Mouse (Mus musculus) heart, embryonic 12.5 days (tissue): ENCODE data around the gene Acot2. TPM values are rescaled to one million over a fixed set of nuclear protein-coding genes. Genes with fewer than 3 reads are reported as not detected.
"Not testable (repeated sequence)": the region's sequence is repeated elsewhere in the genome, so short reads cannot be mapped to it uniquely, and the experiment has no call there.

ENCODE experiments used
- ATAC-seq: fragments of 200-750 bp; cut with Nextera tagmentation; 2 replicates; pipeline ENCODE4 v1.8.0; 2017; ENCODE audit warnings: moderate TSS enrichment, moderate library complexity; ENCODE audit not compliant: insufficient number of reproducible peaks, low FRiP score
- H3K27ac ChIP-seq: fragments of 300-500 bp; sonication (generic); 2 replicates; pipeline ENCODE4 v1.5.1; 2016; ENCODE audit warnings: mild to moderate bottlenecking, moderate library complexity; ENCODE audit not compliant: poor library complexity, severe bottlenecking
- H3K27me3 ChIP-seq: fragments of 300-500 bp; sonication (generic); replicated peaks from 2 replicates; pipeline ENCODE4 v1.6.1; 2016; ENCODE audit warnings: mild to moderate bottlenecking, moderate library complexity
- H3K36me3 ChIP-seq: fragments of 300-500 bp; sonication (generic); 2 replicates; pipeline ENCODE4 v1.6.1; 2016; ENCODE audit warnings: mild to moderate bottlenecking, moderate library complexity
- H3K4me1 ChIP-seq: fragments of 300-500 bp; sonication (generic); replicated peaks from 2 replicates; pipeline ENCODE4 v1.6.1; 2016; ENCODE audit warnings: mild to moderate bottlenecking
- H3K4me2 ChIP-seq: fragments of 300-500 bp; sonication (generic); 2 replicates; pipeline ENCODE4 v1.6.1; 2016; ENCODE audit warnings: mild to moderate bottlenecking, moderate library complexity
- H3K4me3 ChIP-seq: fragments of 300-500 bp; sonication (generic); 2 replicates; pipeline ENCODE4 v1.5.1; 2016; ENCODE audit warnings: mild to moderate bottlenecking
- H3K9ac ChIP-seq: fragments of 300-500 bp; sonication (generic); 2 replicates; pipeline ENCODE4 v1.6.1; 2016; ENCODE audit warnings: mild to moderate bottlenecking, moderate library complexity
- H3K9me3 ChIP-seq: fragments of 300-500 bp; sonication (generic); replicated peaks from 2 replicates; pipeline ENCODE4 v1.6.1; 2016; ENCODE audit warnings: mild to moderate bottlenecking, moderate library complexity
- WGBS: fragments of 180-500 bp; shearing (Covaris S2); methylation state at CpG from one replicate; pipeline ENCODE4 v1.1.7; 2016; 5-methylcytosine and 5-hydroxymethylcytosine counted together
- polyA plus RNA-seq: library from polyadenylated mRNA; unstranded; fragments of >200 nt; fragmentation: Nextera tagmentation; extraction: Ambion mirVana; gene quantifications from 2 replicates; pipeline ENCODE4 v1.2.1, GENCODE M21; 2016

Gene Acot2
- polyA plus RNA-seq, 1 experiment from 2014 or later, result 45.1 TPM

DNA sequence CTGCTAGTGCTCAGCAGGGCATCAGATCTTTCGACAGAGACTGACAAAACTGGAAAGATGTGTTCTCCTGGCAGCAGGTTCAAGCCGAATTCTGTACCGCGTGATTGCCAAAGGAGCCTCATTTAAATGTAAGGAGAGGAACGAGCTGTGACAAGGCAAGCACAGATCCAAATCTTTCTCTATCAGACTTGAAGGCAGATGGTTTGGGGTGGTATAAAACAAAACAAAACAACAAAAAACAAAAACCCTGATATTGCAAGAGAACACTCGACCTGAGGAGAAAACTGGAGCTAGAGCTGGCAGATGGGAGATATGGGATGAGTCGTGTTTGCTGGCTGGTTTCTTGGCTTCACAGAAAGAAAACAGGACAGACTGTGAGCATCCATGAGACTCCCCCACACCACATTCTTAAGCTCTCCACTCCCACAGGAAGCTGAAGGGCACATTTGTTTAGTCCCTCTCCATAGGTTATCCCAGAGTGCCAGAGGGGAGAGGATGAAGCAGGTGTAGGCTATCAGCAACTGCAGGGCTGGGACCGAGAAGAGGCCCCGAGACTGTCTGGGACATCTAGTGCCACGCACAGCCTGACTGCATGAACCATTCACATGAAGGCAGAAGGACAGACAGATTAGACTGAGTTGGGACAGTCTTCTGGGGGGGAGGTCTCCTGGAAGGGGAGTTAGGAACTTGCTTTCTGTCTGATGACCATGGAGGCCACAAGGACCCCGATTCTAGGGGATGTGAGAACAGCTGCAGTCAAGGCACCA, 10.9 kb downstream of the Acot2 start:
- no peak overlapping the region for H3K4me3 ChIP-seq
- H3K27me3 ChIP-seq, result no peaks in the 10 kb centered on the region
- H3K9me3 ChIP-seq, result peaks cover 10% of the 10 kb centered on the region
- peaks cover 21% of the 10 kb centered on the region for H3K4me1 ChIP-seq
- 51% methylated on average over 11 of the region's 11 CpGs for WGBS
- ATAC-seq, result no peak
- H3K9ac ChIP-seq, result no peak overlapping the region
- no peak overlapping the region for H3K27ac ChIP-seq
- peaks cover 14% of the 10 kb centered on the region for H3K36me3 ChIP-seq
- H3K4me2 ChIP-seq, result no peak overlapping the region

DNA sequence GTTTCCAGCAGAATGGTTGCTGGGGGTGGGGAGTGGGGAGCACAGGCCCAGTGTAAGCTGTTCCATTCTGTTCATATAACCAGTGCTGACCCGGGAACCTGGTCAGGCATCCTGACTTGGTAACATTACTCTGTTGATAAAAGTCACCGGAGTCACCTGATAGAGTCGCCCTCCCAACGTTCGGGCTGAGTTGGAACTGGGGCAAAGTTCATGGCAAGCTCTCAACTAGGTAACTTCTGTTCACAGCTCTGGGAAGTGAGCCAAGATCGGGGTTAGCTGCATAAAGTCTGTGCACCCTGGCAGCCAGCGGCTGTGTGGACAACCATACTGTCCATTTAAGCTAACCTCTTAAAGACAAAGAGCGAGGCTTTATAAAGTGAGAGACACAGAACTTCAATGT, 11.6 kb downstream of the Acot2 start:
- not testable (repeated sequence) for H3K27me3 ChIP-seq, H3K36me3 ChIP-seq, H3K9ac ChIP-seq, H3K4me3 ChIP-seq
- H3K27ac ChIP-seq, result 0 out of 2 replicates have a peak overlapping the region, but pooled peaks have one; percentile 31
- WGBS, result 38% methylated on average over 8 of the region's 8 CpGs
- peak; percentile 72; the same call in 1 of the 2 replicates for ATAC-seq
- H3K4me1 ChIP-seq, result peaks cover 21% of the 10 kb centered on the region
- H3K4me2 ChIP-seq, result peak overlapping the region; percentile 21
- H3K9me3 ChIP-seq, result peaks cover 10% of the 10 kb centered on the region

DNA sequence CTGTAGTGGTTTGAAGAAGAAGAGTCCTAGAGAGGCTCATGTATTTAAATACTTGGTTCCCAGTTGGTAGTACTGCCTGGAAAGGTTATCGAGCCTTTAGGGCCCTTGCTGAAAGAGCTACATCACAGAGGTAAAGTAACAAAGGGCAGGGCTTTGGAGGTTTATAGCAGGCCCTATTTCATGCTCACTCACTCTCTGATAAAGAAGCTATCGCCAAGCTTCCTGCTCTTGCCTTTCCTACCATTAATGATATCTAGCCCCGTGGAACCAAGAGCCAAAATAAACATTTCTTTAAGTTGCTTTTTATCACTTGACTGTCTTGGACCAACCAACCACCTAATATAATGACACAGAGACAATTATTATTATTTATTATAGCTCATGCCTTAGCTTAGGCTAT, 12.8 kb downstream of the Acot2 start:
- no peak; the same call in 1 of the 2 replicates for ATAC-seq
- WGBS, result 45% methylated on average over 3 of the region's 3 CpGs
- no peaks in the 10 kb centered on the region for H3K36me3 ChIP-seq
- H3K4me3 ChIP-seq, result no peak overlapping the region
- no peak overlapping the region for H3K4me2 ChIP-seq
- H3K4me1 ChIP-seq, result peaks cover 21% of the 10 kb centered on the region
- H3K9me3 ChIP-seq, result peaks cover 10% of the 10 kb centered on the region
- no peak overlapping the region for H3K27ac ChIP-seq
- no peak overlapping the region for H3K9ac ChIP-seq
- H3K27me3 ChIP-seq, result no peaks in the 10 kb centered on the region

DNA sequence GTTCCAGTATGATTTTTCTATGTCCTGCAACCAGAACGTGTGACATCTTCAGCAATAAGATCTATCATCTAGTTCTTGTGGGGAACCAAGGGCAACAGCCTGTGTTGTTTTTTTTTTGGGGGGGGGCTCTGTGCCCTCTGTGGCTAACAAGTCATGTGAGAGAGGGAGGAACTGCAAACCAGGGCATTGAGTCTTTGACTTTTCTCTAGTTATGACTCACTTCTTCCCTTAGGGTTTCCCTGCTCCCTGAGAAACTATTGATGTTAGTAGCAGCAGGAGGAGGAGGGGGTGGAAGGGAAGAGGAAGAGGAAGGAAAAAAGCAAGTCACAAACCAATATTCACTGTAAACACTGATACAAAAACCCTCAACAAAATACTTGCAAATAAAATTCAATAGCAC, 16.2 kb downstream of the Acot2 start:
- H3K9me3 ChIP-seq, result peaks cover 10% of the 10 kb centered on the region
- H3K27me3 ChIP-seq, result 0 out of 2 replicates have a peak, but pooled peaks cover 3% of the 10 kb centered on the region
- H3K27ac ChIP-seq, result no peak overlapping the region
- H3K4me1 ChIP-seq, result peaks cover 18% of the 10 kb centered on the region
- WGBS, result 76% methylated on average over 1 of the region's 1 CpGs
- no peak overlapping the region for H3K9ac ChIP-seq
- no peak for ATAC-seq
- H3K4me2 ChIP-seq, result no peak overlapping the region
- no peaks in the 10 kb centered on the region for H3K36me3 ChIP-seq
- H3K4me3 ChIP-seq, result no peak overlapping the region

DNA sequence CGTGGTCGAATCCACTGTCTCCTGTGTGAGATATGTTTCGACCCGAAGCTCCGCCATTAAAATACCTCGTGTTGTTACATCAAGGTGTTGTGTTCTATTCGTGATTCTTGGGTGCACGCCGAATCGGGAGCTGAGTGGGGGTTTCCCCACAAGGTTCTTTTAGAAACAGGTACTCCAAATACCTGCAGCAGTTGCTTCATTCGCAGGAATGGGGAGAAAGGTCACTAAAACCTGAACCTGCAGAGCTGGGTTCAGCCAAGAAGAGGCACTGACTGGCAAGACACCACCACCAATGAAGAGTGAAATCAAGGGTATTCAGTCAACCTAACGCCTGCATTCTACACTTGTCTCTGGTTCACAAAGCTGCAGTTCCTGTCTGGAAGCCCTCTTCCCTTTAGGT, 20.6 kb downstream of the Acot2 start:
- Histone ChIP-seq H3K9me3 (no peaks in the 10 kb centered on the region), H3K4me3 (no peak overlapping the region), H3K27me3 (0 out of 2 replicates have a peak, but pooled peaks cover 3% of the 10 kb centered on the region), H3K4me2 (no peak overlapping the region), H3K4me1 (peaks cover 16% of the 10 kb centered on the region), H3K9ac (no peak overlapping the region), H3K27ac (no peak overlapping the region), H3K36me3 (no peaks in the 10 kb centered on the region)
- 88% methylated on average over 12 of the region's 12 CpGs for WGBS
- no peak for ATAC-seq

DNA sequence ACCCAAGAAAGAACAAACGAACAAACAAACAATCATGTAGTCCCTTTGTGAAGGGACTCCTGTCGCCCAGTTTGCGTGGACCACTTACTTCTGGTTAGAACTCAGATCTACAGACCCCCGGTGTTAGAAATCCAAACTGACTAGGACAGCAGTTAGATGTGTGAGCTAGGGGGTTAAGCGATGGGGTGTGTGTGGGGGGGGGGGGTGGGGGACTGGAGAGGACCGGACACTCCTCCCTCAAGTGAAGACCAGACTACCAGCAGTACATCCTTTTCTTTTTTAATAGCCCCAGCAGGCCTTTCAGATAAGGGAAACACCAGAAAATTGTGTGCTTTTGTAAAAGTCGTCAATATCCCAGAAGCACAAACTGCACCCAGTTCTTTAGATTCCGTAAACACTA, 21.1 kb downstream of the Acot2 start:
- no peaks in the 10 kb centered on the region for H3K9me3 ChIP-seq
- no peak overlapping the region for H3K9ac ChIP-seq
- no peak for ATAC-seq
- no peaks in the 10 kb centered on the region for H3K36me3 ChIP-seq
- H3K4me1 ChIP-seq, result peaks cover 16% of the 10 kb centered on the region
- peak overlapping the region; percentile 49 for H3K4me3 ChIP-seq
- 0 out of 2 replicates have a peak, but pooled peaks cover 3% of the 10 kb centered on the region for H3K27me3 ChIP-seq
- 61% methylated on average over 8 of the region's 8 CpGs for WGBS
- H3K27ac ChIP-seq, result no peak overlapping the region
- H3K4me2 ChIP-seq, result peak overlapping the region; percentile 66

DNA sequence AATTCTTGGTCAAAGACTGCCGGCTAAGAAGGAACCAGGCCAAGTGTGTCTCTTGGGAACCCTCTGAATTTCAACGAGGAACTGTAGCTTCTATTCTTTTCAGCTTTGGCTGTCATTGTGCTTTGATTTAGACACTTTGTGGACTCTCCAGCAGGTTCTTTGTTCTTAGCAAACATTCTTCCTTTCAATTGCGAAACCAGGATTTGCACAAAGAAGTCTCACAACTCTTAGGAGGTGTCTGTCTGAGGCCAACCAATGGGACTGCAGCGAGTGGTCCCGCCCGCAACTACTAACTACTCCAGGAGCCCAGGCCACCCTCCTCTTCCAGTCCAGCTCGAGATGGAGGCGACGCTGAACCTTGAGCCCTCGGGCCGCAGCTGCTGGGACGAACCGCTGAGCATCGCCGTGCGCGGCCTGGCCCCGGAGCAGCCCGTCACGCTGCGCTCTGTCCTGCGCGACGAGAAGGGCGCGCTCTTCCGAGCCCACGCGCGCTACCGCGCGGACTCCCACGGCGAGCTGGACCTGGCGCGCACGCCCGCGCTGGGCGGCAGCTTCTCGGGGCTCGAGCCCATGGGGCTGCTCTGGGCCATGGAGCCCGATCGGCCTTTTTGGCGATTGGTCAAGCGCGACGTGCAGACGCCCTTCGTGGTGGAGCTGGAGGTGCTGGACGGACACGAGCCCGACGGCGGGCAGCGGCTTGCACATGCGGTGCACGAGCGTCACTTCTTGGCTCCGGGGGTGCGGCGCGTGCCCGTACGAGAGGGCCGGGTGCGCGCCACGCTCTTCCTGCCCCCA, 21.7 kb downstream of the Acot2 start, which contains the start of gene Acot1:
Gene Acot1 (plus strand): TSS at position 320 of the 795 bp plus-strand sequence.
- 3% methylated on average over 57 of the region's 70 CpGs for WGBS

DNA sequence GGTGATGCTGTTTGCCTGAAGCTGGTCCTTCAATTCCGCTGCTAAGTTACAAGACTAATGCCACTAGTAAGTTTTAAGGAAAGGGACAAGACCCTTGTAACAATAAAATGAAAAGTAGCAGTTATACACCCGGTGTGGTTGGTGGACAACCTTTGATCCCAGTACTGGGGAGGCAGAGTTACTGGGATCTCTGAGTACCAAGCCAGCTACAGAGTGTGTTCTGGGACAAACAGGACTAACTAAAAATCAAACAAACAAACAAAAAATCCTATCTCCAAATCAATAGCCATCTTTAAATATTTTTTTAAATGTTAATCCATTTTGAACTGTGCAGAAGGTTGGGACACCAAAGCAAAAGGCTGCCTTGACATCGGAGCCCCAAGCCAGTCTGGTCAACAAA, 22.5 kb downstream of the Acot2 start:
- H3K4me1 ChIP-seq, result peaks cover 16% of the 10 kb centered on the region
- H3K27ac ChIP-seq, result no peak overlapping the region
- H3K9me3 ChIP-seq, result no peaks in the 10 kb centered on the region
- H3K4me2 ChIP-seq, result peak overlapping the region; percentile 66
- H3K27me3 ChIP-seq, result 0 out of 2 replicates have a peak, but pooled peaks cover 3% of the 10 kb centered on the region
- no peaks in the 10 kb centered on the region for H3K36me3 ChIP-seq
- no peak overlapping the region for H3K9ac ChIP-seq
- no peak for ATAC-seq
- peak overlapping the region; percentile 49 for H3K4me3 ChIP-seq
- WGBS, result 77% methylated on average over 3 of the region's 3 CpGs

More for the DNA sequence above, 21.7 kb downstream of the Acot2 start, which contains the start of gene Acot1:
- H3K4me1 ChIP-seq, result peaks cover 16% of the 10 kb centered on the region
- peak within 1 kb of the TSS; percentile 66 for H3K4me2 ChIP-seq
- peak within 1 kb of the TSS; percentile 2; the same call in 1 of the 2 replicates for H3K27ac ChIP-seq
- H3K4me3 ChIP-seq, result peak within 1 kb of the TSS; percentile 49
- ATAC-seq, result peak; percentile 84
- H3K9me3 ChIP-seq, H3K36me3 ChIP-seq, H3K27me3 ChIP-seq: not testable (repeated sequence)
- peak within 1 kb of the TSS; percentile 73 for H3K9ac ChIP-seq

DNA sequence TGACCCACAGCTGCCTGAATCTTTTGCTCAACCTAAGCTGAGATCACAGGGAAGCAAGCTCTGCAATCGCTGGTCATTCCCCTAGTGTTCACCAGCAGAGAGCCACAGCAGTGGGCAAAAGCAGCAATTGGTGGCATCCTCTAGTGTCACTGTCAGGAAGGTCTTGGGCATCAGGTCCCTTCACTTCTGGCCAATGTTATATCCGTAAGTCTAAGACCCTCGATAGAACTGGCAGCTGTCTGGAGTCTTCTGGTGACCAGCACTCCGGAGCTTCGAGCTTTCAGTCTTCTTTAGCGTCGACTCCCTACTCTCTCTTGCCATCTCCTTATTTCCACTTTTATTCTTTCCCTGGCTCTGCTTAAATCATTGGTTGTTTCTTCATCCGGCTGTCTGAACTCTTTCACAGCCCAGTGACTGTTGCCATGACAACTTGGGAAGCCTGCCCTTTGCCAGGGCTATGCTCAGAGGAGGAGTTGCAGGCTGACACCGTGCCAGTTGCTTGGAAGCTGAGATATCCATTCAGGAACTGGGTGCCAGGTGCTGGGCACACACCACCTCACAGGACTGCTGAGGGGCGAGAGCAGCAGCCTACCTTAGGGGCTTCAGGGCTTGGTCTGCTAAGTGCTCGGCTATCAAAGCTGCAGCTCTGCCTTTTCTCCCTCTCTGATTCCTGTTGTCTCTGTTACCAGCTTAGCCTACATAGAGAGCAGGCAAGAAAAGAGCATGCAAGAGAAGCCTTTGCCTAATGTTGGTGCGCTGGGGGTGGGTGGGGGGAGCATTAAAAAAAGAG, 23.8 kb downstream of the Acot2 start:
- H3K9me3 ChIP-seq, result no peaks in the 10 kb centered on the region
- 0 out of 2 replicates have a peak overlapping the region, but pooled peaks have one; percentile 4 for H3K9ac ChIP-seq
- H3K27ac ChIP-seq, result no peak overlapping the region
- peak overlapping the region; percentile 9; the same call in 1 of the 2 replicates for H3K4me3 ChIP-seq
- H3K27me3 ChIP-seq, result 0 out of 2 replicates have a peak, but pooled peaks cover 3% of the 10 kb centered on the region
- ATAC-seq, result no peak
- H3K4me2 ChIP-seq, result peak overlapping the region; percentile 35
- peaks cover 16% of the 10 kb centered on the region for H3K4me1 ChIP-seq
- 0 out of 2 replicates have a peak, but pooled peaks cover 2% of the 10 kb centered on the region for H3K36me3 ChIP-seq
- 65% methylated on average over 12 of the region's 12 CpGs for WGBS

DNA sequence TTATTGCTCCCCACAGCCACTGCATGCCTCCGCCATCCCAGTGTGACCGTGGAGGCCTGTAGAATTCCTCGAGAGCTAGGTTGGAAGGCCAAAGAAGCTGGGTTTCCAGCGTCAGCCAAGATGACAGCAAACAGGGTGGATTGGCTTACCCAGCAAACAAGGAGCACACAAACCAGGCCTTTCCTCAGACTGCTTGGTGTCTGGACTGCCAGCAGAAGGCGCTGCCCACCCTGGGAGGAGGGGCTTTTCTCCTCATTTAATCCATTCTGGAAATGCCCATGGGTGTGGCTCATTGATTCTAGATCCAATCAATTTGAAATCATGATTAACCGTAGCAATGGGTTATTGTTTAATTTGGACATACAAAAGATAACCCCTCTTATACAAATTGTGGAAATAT, 25.5 kb downstream of the Acot2 start:
- ATAC-seq, result no peak
- Histone ChIP-seq H3K4me3 (no peak overlapping the region), H3K4me1 (peaks cover 16% of the 10 kb centered on the region), H3K27ac (no peak overlapping the region), H3K9ac (no peak overlapping the region), H3K27me3 (0 out of 2 replicates have a peak, but pooled peaks cover 3% of the 10 kb centered on the region), H3K9me3 (no peaks in the 10 kb centered on the region), H3K4me2 (no peak overlapping the region), H3K36me3 (0 out of 2 replicates have a peak, but pooled peaks cover 2% of the 10 kb centered on the region)
- WGBS, result 67% methylated on average over 6 of the region's 6 CpGs
